Comparison of ENCODE assay signal across 8 mouse cellular contexts in the genomic region with DNA sequence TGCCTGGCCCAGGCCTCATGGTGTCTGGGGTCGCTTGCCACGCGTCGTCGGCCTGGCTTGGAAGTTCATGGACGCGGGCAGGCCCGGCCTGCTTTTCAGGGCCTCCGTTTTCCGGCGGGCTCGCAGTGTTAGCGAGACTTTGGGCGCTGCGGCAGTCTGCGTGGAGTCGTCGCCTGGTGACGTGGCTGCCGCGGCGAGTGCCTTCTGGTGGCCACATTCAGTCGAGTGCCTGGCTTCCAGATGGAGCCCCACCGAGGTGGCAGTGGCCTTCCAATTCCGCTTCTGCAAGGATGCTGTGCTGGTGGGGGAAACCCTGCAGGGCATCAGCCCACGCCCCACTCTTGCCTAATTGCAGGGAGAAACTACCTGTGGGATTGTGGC.
DNase-seq lines count a peak whose midpoint lies in the region; ATAC-seq and TF ChIP-seq lines count a peak whose summit lies in the region.
"Not testable (repeated sequence)": the region's sequence is repeated elsewhere in the genome, so short reads cannot be mapped to it uniquely, and the experiment has no call there.

No protein-coding gene starts in this region.

- H3K4me1 ChIP-seq in ES-Bruce4 (ENCODE audit: control insufficient read depth, insufficient read depth, low read length); cortical plate, adult 2 months (ENCODE audit: control insufficient read depth, insufficient read depth, low read length); forebrain, embryonic 15.5 days; hindbrain, embryonic 12.5 days; midbrain, embryonic 16.5 days (ENCODE audit: control insufficient read depth, insufficient read depth, low read length); stomach, embryonic 16.5 days (ENCODE audit: control insufficient read depth, insufficient read depth, low read length): not testable (repeated sequence)

- not testable (repeated sequence) for TF ChIP-seq POLR2A in ES-Bruce4 (IDR thresholded peaks at IDR 0.05; ENCODE audit: insufficient read depth, low read length); cortical plate, adult 2 months (IDR thresholded peaks at IDR 0.05; ENCODE audit: extremely low read depth, insufficient read depth, low read length)

- 29% methylated on average over 26 of the region's 26 CpGs for WGBS in forebrain, embryonic 15.5 days
- WGBS in hindbrain, embryonic 12.5 days: 24% methylated on average over 26 of the region's 26 CpGs
- WGBS in midbrain, embryonic 16.5 days: 25% methylated on average over 26 of the region's 26 CpGs
- 21% methylated on average over 26 of the region's 26 CpGs for WGBS in stomach, embryonic 16.5 days

- peak; percentile 9 for DNase-seq in layer of hippocampus, adult 11-12 months (ENCODE audit: low spot score)
- peak; percentile 6 to 9 for DNase-seq in lung, adult 18-20 months

- not testable (repeated sequence) for H3K27ac ChIP-seq in ES-Bruce4 (ENCODE audit: insufficient read depth, low read length); cortical plate, adult 2 months (ENCODE audit: insufficient read depth, low read length); forebrain, embryonic 15.5 days (replicated peaks); hindbrain, embryonic 12.5 days; midbrain, embryonic 16.5 days (ENCODE audit: low read length); stomach, embryonic 16.5 days (ENCODE audit: low read length)

- peaks cover 22% of the 10 kb centered on the region for H3K9me3 ChIP-seq in ES-Bruce4 (replicated peaks; ENCODE audit: control insufficient read depth, insufficient read depth, low read length, poor library complexity, severe bottlenecking)
- 0 out of 2 replicates have a peak, but pooled peaks cover 14% of the 10 kb centered on the region for H3K9me3 ChIP-seq in forebrain, embryonic 15.5 days
- peaks cover 18% of the 10 kb centered on the region for H3K9me3 ChIP-seq in hindbrain, embryonic 12.5 days (replicated peaks)
- not testable (repeated sequence) for H3K9me3 ChIP-seq in midbrain, embryonic 16.5 days (replicated peaks; ENCODE audit: control insufficient read depth, low read length, poor library complexity, severe bottlenecking); stomach, embryonic 16.5 days (replicated peaks; ENCODE audit: control insufficient read depth, low read length)

- TF ChIP-seq EP300 in ES-Bruce4 (IDR thresholded peaks at IDR 0.05; ENCODE audit: insufficient read depth, low read depth, low read length): not testable (repeated sequence)

- peak overlapping the region; percentile 75 for H3K4me2 ChIP-seq in forebrain, embryonic 15.5 days (replicated peaks)
- H3K4me2 ChIP-seq in hindbrain, embryonic 12.5 days (replicated peaks): peak overlapping the region; percentile 58
- H3K4me2 ChIP-seq in midbrain, embryonic 16.5 days (ENCODE audit: low read length): peak overlapping the region; percentile 60
- H3K4me2 ChIP-seq in stomach, embryonic 16.5 days (ENCODE audit: low read depth, low read length): peak overlapping the region; percentile 74

- H3K36me3 ChIP-seq in ES-Bruce4 (ENCODE audit: control insufficient read depth, insufficient read depth, low read length, poor library complexity, severe bottlenecking); forebrain, embryonic 15.5 days; hindbrain, embryonic 12.5 days; midbrain, embryonic 16.5 days (ENCODE audit: control insufficient read depth, insufficient read depth, low read length); stomach, embryonic 16.5 days (ENCODE audit: control insufficient read depth, insufficient read depth, low read length): not testable (repeated sequence)

- TF ChIP-seq CTCF in ES-Bruce4 (IDR thresholded peaks at IDR 0.05; ENCODE audit: low read depth, low read length); cortical plate, adult 2 months (IDR thresholded peaks at IDR 0.05; ENCODE audit: extremely low read depth, insufficient read depth, low read length): not testable (repeated sequence)

- ATAC-seq in forebrain, embryonic 15.5 days (replicated peaks): peak; percentile 74
- ATAC-seq in hindbrain, embryonic 12.5 days (ENCODE audit: low FRiP score): peak; percentile 52; the same call in 1 of the 2 replicates
- peak; percentile 58; the same call in 1 of the 2 replicates for ATAC-seq in midbrain, embryonic 16.5 days
- not testable (repeated sequence) for ATAC-seq in stomach, embryonic 16.5 days (ENCODE audit: insufficient read depth, low FRiP score)

- peak overlapping the region; percentile 67 for H3K9ac ChIP-seq in ES-Bruce4 (ENCODE audit: low read depth, poor library complexity, severe bottlenecking)
- H3K9ac ChIP-seq in forebrain, embryonic 15.5 days (replicated peaks): peak overlapping the region; percentile 59
- peak overlapping the region; percentile 56 for H3K9ac ChIP-seq in hindbrain, embryonic 12.5 days
- peak overlapping the region; percentile 63 for H3K9ac ChIP-seq in midbrain, embryonic 16.5 days (ENCODE audit: low read depth, low read length)
- peak overlapping the region; percentile 78 for H3K9ac ChIP-seq in stomach, embryonic 16.5 days (ENCODE audit: low read length)

- peak overlapping the region; percentile 70 for H3K4me3 ChIP-seq in ES-Bruce4 (ENCODE audit: low read depth, low read length)
- peak overlapping the region; percentile 28 for H3K4me3 ChIP-seq in cortical plate, adult 2 months (ENCODE audit: insufficient read depth, low read length)
- H3K4me3 ChIP-seq in forebrain, embryonic 15.5 days: peak overlapping the region; percentile 53
- H3K4me3 ChIP-seq in hindbrain, embryonic 12.5 days: peak overlapping the region; percentile 40
- peak overlapping the region; percentile 45 for H3K4me3 ChIP-seq in midbrain, embryonic 16.5 days (ENCODE audit: low read depth, low read length)
- H3K4me3 ChIP-seq in stomach, embryonic 16.5 days (replicated peaks; ENCODE audit: low read length): peak overlapping the region; percentile 60

- H3K27me3 ChIP-seq in ES-Bruce4 (ENCODE audit: control insufficient read depth, insufficient read depth, low read length, poor library complexity, severe bottlenecking); forebrain, embryonic 15.5 days; hindbrain, embryonic 12.5 days; midbrain, embryonic 16.5 days (ENCODE audit: control insufficient read depth, insufficient read depth, low read depth, low read length); stomach, embryonic 16.5 days (ENCODE audit: control insufficient read depth, insufficient read depth, low read length): not testable (repeated sequence)
